Mouse (Mus musculus) heart, adult 11 months (tissue): ENCODE measurements around the gene Kmt2a.

Experiments
- DNase-seq: peaks from one replicate; pipeline ENCODE4 v3.0.0; 2022

The Kmt2a gene

GRCm38 (mm10) chr9:44881221-44881871 is at the start of gene Kmt2a:
Gene Kmt2a, minus strand, starts transcription at chr9:44881296.
- peak; percentile 99 for DNase-seq

- no peak for DNase-seq
Measured at GRCm38 (mm10) chr9:44921543-44921942, 40.4 kb upstream of the Kmt2a start.

DNA sequence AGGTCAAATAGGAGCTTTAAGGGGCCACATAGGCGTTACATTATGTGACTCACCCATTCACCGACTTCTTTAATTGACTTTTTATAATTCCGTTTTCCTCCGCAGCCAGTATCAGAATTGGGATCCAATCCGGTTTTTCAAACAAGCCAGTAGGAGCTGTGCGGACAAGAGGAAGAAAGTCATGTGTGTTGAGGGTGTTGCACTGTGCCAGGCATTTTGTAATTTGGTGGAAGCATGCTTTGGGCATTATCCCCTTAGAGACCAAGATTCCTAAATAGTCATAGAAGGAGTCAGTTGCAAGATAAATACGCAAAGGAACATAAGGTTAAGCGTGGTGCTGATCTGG is 40.0 kb upstream of the Kmt2a start:
- DNase-seq: peak; percentile 97

DNA sequence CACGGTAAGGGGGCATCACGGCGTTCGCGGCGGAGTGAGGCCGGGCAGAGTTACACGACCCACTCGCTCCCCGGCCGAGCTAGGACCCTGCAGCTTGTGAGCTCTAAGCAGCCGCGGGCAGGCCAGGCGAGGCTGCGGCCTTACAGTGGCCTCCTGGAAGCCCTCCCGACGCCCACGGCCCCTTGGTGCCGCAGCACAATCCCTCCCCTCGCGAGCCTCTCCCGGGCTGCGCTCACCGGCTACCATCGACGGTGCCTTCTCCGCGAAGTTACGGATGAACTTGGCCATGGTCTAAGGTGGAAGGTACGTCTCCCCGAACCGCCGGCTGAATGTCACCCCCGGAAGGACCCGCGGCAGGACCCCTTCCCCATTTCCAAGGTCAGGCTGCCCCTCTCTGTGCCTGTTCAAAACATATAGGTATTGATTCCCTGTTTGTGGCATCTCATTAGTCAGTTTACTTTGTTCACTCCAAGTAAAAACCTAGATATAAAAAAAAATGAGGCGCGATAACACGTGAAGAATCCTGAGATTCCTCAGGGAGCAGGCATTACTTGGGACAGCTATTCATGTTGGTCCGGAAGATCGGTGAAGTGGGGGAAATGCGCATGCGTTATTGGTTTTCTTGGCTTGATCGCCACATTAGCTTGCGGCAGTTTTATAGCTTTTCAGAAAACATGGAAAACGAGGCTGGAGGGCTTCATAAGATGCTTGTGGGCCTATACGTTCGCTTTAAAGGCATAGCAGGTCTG is 39.5 kb upstream of the Kmt2a start, which contains the start of gene Atp5l:
TSS of gene Atp5l (minus strand) at position 369 of the 749 bp plus-strand sequence.
- DNase-seq: peak; percentile 98

GRCm38 (mm10) chr9:44919606-44920005 is 38.5 kb upstream of the Kmt2a start:
- DNase-seq: no peak

GRCm38 (mm10) chr9:44916196-44916595 is 35.1 kb upstream of the Kmt2a start:
- DNase-seq: no peak

- no peak for DNase-seq
Measured at GRCm38 (mm10) chr9:44914706-44915105, 33.6 kb upstream of the Kmt2a start.

DNA sequence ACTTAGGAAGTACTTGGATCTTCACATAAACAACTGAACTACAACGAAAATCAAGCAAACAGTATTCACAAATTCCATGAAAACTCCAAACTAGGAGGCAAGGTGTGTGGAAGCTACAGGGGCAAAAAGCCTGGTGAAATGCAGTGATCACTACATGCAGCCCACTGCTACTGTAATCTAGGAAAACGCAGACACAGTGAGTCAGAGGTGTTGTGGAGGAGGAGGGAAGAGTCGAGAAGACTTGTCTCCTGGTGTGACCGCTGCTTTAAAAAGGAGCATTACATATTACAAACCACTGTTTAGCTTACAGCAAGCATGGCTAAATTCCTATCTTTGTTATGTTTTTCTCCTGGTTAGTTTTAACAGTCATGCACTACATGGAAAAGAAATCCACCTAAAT is 30.3 kb upstream of the Kmt2a start:
- DNase-seq: no peak

DNA sequence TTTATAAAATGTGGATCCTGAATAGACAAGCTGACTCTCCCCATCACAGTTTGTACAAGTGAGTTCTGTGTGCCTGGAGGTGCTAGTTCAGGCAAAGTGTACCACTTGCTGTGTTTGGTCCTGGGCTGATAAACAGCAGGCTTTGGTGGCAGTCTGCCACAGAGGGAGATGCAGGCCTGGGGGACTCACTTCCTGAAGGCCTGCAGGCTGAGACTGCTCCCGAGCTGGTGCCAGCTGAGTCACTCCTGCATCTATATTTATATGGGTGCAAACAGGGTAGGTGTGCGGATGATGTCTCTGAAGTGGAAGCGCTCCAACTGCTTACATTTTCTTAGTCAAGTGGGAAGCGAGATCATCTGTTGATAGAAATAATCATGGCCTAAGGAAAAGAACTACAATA is 24.5 kb upstream of the Kmt2a start:
- peak; percentile 96 for DNase-seq

DNA sequence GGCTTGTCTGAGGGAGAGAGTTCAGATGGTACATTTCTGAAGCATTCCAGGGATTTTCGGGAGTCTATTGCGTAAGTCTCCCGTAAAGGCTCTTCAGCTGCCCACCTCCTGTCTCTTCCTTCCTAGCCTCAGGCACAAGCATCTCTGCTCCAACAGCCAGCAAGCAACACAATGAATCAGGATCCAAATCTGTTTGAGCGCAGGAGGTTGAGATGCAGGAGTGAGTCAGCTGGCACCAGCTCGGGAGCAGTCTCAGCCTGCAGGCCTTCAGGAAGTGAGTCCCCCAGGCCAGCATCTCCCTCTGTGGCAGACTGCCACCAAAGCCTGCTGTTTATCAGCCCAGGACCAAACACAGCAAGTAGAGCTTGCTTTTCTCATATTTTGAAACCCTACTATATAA is 23.9 kb upstream of the Kmt2a start:
- DNase-seq: peak; percentile 99

GRCm38 (mm10) chr9:44903856-44904255 is 22.8 kb upstream of the Kmt2a start:
- DNase-seq: no peak

DNA sequence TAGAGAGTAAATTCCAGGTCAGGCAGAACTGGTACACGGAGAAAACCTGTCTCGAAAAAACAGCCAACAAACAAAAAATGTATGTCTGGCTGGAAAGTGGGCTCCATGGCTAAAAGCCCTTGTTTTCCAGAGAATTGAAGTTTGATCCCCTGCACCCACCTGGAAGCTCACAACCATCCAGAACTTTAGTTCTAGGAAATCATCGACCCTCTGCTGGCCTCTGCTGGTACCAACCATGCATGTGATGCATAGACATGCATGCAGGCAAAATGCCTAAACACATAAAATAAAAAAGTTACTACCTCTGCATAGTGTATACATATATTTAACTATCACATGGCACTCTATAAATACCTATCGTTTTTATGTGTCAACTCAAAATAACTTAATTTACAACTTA is 19.3 kb upstream of the Kmt2a start:
- no peak for DNase-seq

DNA sequence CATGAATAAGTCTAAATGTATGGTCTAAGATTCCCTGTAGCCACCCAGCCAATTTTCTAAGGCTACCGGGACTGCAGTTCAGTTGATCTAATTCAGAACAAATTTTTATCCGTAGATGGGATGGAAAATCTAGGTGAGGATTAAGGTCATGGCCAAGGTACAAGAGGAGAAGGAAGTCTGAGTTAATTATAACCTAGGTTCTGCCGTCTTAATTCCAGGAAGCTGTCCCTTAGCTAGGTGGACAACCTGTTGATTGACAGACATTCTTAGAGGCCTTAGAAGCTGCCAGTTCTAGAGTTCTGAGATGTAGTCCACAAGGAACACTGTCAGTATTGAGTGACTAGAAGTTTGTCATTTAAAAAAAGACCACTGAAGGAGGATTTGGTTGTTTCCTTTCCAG is 18.6 kb upstream of the Kmt2a start:
- DNase-seq: no peak

DNA sequence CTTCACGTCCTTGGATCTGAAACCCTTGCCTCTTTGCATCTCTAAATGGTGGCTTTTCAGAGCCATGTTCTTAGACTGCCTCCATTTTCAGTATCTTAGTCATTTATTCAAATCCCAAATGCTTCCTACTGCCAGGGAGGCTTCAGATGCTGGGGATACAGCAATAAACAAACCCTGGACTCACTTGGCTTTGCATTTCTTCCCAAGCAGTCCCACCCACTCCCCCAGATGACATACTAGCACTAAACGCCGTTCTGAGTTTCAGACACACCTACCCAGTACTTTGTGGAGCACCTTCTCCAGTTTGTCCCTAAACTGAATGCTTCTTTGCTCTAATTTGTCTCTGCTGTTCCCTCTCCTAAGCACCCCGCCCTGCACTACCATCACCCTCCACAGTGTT is 15.9 kb upstream of the Kmt2a start:
- no peak for DNase-seq

- DNase-seq: no peak
Measured at GRCm38 (mm10) chr9:44892664-44893063, 11.6 kb upstream of the Kmt2a start.

DNA sequence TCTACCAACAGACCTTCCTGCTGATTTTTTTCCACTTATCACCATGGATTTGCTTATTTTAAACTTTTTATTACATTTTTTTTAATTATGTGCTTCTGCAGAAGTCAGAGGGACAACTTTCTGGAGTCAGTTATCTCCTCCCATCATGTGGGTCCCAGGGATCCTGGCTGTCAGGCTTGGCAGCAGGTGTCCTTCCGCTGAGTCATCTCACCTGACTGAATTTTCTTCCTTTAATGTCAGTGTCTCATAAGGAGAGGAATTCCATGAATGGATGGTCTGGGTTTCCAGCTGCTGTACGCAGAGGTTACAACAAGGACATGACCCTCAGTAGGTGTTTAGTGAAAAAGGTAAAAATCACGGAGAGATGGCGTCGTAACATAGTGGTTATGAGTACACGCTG is 10.1 kb upstream of the Kmt2a start:
- no peak for DNase-seq

- DNase-seq: no peak
Measured at GRCm38 (mm10) chr9:44890122-44890521, 9.0 kb upstream of the Kmt2a start.

DNA sequence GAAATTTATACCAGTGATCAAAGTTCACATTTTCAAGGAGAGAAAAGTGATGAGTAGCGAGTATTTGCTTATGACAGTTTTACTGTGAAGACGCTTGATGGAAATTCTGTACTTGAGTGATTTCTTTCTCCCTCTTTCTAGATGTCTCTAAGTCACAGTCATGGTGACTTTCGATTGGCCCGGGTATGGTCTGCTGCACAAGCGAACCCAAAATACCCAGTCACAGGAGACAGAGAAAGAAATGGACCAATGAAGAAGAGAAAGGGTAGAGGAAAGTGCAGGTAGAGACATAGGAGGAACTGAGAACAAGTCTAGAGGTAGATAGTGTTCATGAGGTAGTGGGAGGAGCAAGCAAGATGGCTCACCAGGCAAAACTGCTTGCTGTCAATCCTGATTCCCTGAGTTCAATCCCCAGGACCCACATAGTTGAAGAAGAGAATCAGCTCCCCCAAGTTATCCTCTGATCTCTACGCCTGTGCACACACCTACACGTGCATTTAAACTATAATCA is 7.1 kb upstream of the Kmt2a start:
- DNase-seq: no peak

DNA sequence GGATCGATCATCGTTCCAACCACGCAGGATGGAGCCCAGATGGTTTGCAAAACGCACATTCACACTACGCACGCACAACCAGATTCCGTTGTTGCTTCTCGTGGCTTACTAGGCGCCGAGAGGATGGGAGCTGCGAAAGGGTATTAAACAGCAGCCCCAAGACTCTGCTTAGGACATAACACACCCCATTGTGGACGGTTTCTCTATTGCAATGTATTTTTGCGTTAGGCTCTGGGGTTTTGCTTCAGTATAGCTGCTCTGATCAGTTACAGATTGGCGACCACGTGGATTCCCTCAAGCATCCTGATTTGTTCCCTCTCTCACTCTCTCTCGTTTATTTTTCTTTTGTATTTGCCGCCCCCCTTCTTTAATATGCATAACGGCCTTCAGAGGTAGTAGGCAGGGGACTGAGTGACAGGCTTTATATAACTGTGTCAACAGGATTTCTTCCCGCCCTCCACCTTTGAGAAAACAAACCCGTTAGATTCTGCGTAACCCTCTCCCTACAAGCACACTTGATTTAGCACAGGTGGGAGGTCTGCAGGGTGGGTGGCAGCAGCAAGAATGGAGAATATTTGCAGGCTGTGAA is 2.0 kb upstream of the Kmt2a start:
- DNase-seq: no peak

DNA sequence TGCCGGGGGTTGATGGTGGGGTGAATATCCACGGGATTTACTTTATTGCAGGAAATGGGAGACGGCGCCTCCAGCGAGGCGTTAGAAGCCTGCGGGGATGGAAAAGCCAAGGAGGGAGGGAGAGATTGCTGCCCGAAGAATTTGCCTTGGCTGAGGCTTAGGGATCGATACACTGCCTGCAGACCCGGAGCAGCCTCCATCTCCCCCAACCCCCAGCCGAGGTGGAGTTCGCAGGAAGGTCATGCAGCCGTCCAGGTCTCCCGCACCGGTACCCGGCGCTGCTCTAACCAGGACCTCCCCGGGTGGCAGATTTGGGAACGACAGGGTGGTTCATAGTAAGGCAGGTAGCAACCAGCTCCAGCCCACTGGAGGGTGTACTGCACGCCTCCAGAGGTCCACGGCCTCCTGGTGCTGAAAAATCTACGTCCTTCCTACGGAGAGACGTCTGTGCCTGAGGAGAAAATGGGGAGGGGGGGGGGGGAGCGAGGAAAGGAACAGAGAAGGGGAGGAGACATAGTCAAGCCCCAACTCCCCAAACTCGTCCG is 1.4 kb upstream of the Kmt2a start:
- DNase-seq: peak; percentile 95

DNA sequence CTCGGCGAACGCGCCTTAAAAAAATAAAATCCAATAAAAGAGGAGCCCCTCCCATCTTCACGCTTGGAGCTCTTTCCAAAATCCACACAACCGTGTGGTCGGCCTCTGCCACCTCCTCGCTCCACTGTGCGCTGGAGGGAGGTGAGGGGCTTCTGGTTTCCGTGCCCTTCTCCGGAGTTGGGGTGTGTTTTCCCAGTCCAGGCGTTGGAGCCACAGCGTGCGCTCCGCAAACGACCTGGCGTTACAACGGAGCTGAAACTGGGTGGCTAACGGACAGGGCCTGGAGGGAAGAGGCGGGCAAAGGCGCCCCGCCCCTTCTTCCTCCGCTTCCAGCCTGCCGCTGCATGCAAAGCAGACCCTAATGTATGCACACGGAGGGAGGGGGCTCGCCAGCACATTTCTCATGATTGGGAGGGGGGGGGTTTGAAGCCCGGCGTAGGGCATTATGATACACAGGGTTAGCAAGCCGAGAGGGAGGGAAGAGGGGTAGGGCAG is 892 bp upstream of the Kmt2a start:
- DNase-seq: peak; percentile 98

DNA sequence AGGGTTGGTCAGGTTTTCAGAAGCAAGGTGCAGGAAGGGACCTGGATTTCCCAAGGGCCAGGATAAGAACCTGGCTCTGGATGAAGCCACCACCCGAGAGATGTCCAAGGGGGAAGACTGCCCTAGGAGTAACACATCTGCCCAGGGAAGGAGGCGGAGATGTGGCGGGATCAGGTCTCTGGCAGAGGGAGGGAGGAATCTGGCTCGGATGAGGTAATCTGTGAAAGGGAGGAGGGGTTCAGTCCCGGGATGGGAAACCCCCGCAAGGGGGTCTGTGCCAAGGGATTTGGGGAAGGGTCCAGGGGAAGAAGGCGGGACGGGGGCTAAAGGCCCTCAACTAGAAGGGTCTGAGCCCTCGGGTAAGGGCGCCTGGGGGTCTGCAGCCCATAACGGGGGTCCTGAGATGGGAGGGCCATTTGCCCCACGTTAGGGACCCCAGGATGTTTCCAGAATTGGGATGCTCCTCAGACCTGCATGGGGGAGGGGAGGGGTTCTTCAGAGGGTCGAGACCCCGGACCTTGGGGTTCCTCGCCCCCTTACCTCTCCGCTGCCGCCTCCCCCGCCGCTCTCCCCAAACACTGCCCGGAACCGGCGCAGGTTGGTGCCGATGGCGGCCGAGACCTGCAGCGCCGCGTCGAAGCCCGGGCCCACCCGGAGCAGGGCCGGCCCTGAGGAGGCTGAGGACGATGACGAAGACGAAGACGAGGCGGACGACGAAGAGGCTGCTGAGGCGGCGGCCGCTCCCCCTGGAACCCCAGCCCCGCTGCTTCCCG is 601 bp downstream of the Kmt2a start:
- DNase-seq: peak; percentile 95
